Mouse (Mus musculus) c-Kit-positive CD71-positive TER-119-negative erythroid progenitor cells, embryonic 14.5 days (primary cell): Measurements from ENCODE around the gene Srgap1.

Experiments used
- DNase-seq: peaks from one replicate; pipeline ENCODE4 v3.0.0-alpha.2; 2013; ENCODE audit warnings: low read depth

The Srgap1 gene

GRCm38 (mm10) chr10:121762141-121762540 is 285.0 kb downstream of the Srgap1 start:
- DNase-seq = no peak

- no peak for DNase-seq
These were observed 288.0 kb downstream of the Srgap1 start for GRCm38 (mm10) chr10:121759095-121759494.

GRCm38 (mm10) chr10:121756677-121757076 is 290.4 kb downstream of the Srgap1 start:
- DNase-seq = no peak

- DNase-seq = no peak
These were observed 291.3 kb downstream of the Srgap1 start for GRCm38 (mm10) chr10:121755822-121756221.

- no peak for DNase-seq
These were observed 292.9 kb downstream of the Srgap1 start for GRCm38 (mm10) chr10:121754237-121754636.

- DNase-seq = no peak
These were observed 296.9 kb downstream of the Srgap1 start for GRCm38 (mm10) chr10:121750175-121750574.

GRCm38 (mm10) chr10:121742336-121742735 is 304.8 kb downstream of the Srgap1 start:
- DNase-seq = no peak

- DNase-seq = peak; percentile 71
These were observed 307.3 kb downstream of the Srgap1 start, which contains the start of gene BC048403 for GRCm38 (mm10) chr10:121739548-121740505. Gene BC048403 (plus strand): TSS chr10:121739937.

- no peak for DNase-seq
These were observed 309.9 kb downstream of the Srgap1 start for GRCm38 (mm10) chr10:121737256-121737655.

- DNase-seq = no peak
These were observed 314.6 kb downstream of the Srgap1 start for GRCm38 (mm10) chr10:121732542-121732941.

- DNase-seq = no peak
These were observed 315.9 kb downstream of the Srgap1 start for GRCm38 (mm10) chr10:121731048-121731725.
